Mouse (Mus musculus) liver, adult 2 months (tissue): Measurements from ENCODE around the gene Kcnb1.

ENCODE experiments used
- CTCF ChIP-seq: fragments of 200-500 bp; IDR thresholded peaks from 2 replicates; pipeline ENCODE4 v1.5.1; 2011; ENCODE audit warnings: low read depth, low read length, control low read depth
- POLR2A ChIP-seq: fragments of 200-500 bp; IDR thresholded peaks from 2 replicates; pipeline ENCODE4 v1.6.1; 2011; ENCODE audit warnings: low read length, control low read depth; ENCODE audit not compliant: insufficient read depth; ENCODE audit errors: extremely low read depth

GRCm38 (mm10) chr2:167112259-167112658 lies 77.7 kb downstream of the Kcnb1 start:
- TF ChIP-seq CTCF, result no peak
- TF ChIP-seq POLR2A, result no peak
